Mouse (Mus musculus): ENCODE results near the gene E2f2.

E2f2 gene

GRCm38 (mm10) chr4:136144927-136145292 is 27.3 kb upstream of the E2f2 start:
- no peak for DNase-seq (ENCODE audit: low spot score in 2 of 2)

GRCm38 (mm10) chr4:136145362-136145885 is 26.8 kb upstream of the E2f2 start:
- no peak for DNase-seq (ENCODE audit: low spot score in 2 of 2)

- no peak for DNase-seq (ENCODE audit: low spot score in 2 of 2)
These were observed 26.0 kb upstream of the E2f2 start for GRCm38 (mm10) chr4:136145991-136146711.

- DNase-seq (ENCODE audit: low spot score in 2 of 2) = no peak
These were observed 25.5 kb upstream of the E2f2 start for GRCm38 (mm10) chr4:136146712-136147154.

- peak; percentile 90 to 91 for DNase-seq (ENCODE audit: low spot score in 2 of 2)
These were observed 24.6 kb upstream of the E2f2 start for GRCm38 (mm10) chr4:136147436-136148135.

- DNase-seq (ENCODE audit: low spot score in 2 of 2) = peak; percentile 62 to 64
These were observed 23.7 kb upstream of the E2f2 start for GRCm38 (mm10) chr4:136148342-136149044.

GRCm38 (mm10) chr4:136149045-136149379 is 23.2 kb upstream of the E2f2 start:
- no peak for DNase-seq (ENCODE audit: low spot score in 2 of 2)

- peak; percentile 49 to 54 for DNase-seq (ENCODE audit: low spot score in 2 of 2)
These were observed 22.5 kb upstream of the E2f2 start for GRCm38 (mm10) chr4:136149734-136150133.

- no peak for DNase-seq (ENCODE audit: low spot score in 2 of 2)
These were observed 21.6 kb upstream of the E2f2 start for GRCm38 (mm10) chr4:136150596-136150995.

GRCm38 (mm10) chr4:136152821-136153220 is 19.4 kb upstream of the E2f2 start:
- no peak for DNase-seq (ENCODE audit: low spot score in 2 of 2)

- DNase-seq (ENCODE audit: low spot score in 2 of 2) = no peak
These were observed 17.7 kb upstream of the E2f2 start for GRCm38 (mm10) chr4:136154462-136154861.

GRCm38 (mm10) chr4:136158498-136158897 is 13.7 kb upstream of the E2f2 start:
- DNase-seq (ENCODE audit: low spot score in 2 of 2) = no peak

- peak; percentile 69 to 75 for DNase-seq (ENCODE audit: low spot score in 2 of 2)
These were observed 12.3 kb upstream of the E2f2 start for GRCm38 (mm10) chr4:136159802-136160397.

GRCm38 (mm10) chr4:136163448-136163847 is 8.7 kb upstream of the E2f2 start:
- DNase-seq (ENCODE audit: low spot score in 2 of 2) = peak; percentile 81 to 85

- no peak for DNase-seq (ENCODE audit: low spot score in 2 of 2)
These were observed 7.2 kb upstream of the E2f2 start for GRCm38 (mm10) chr4:136164981-136165380.

GRCm38 (mm10) chr4:136167701-136168100 is 4.5 kb upstream of the E2f2 start:
- DNase-seq (ENCODE audit: low spot score in 2 of 2) = no peak

- no peak for DNase-seq (ENCODE audit: low spot score in 2 of 2)
These were observed 1.8 kb upstream of the E2f2 start for GRCm38 (mm10) chr4:136170401-136170800.

- DNase-seq (ENCODE audit: low spot score in 2 of 2) = no peak
These were observed 739 bp upstream of the E2f2 start for GRCm38 (mm10) chr4:136171455-136171854.

- DNase-seq (ENCODE audit: low spot score in 2 of 2) = peak; percentile 46 to 55
These were observed 482 bp downstream of the E2f2 start for GRCm38 (mm10) chr4:136172542-136173209.

- DNase-seq (ENCODE audit: low spot score in 2 of 2) = peak; percentile 50 to 61
These were observed 1.1 kb downstream of the E2f2 start for GRCm38 (mm10) chr4:136173210-136173715.
